Mouse (Mus musculus): ENCODE results near the gene Med19. TPM values are rescaled to one million over a fixed set of nuclear protein-coding genes. Genes with fewer than 3 reads are reported as not detected.
"Not testable (repeated sequence)": the region's sequence is repeated elsewhere in the genome, so short reads cannot be mapped to it uniquely, and the experiment has no call there.

Gene Med19
- polyA plus RNA-seq, 1 experiment = 20.3 TPM

- Histone ChIP-seq H3K27me3 (ENCODE audit: control insufficient read depth, insufficient read depth, insufficient read length) (no peaks in the 10 kb centered on the region), H3K4me3 (peak overlapping the region; percentile 62), H3K4me2 (ENCODE audit: low read depth) (peak overlapping the region; percentile 99), H3ac (ENCODE audit: control insufficient read depth, insufficient read length) (no peak overlapping the region), H3K79me2 (ENCODE audit: control insufficient read depth, insufficient read depth) (peaks cover 31% of the 10 kb centered on the region), H3K36me3 (ENCODE audit: control insufficient read depth, insufficient read depth) (peaks cover 21% of the 10 kb centered on the region)
- TF ChIP-seq MYOD1 (IDR thresholded peaks at IDR 0.05; ENCODE audit: control insufficient read depth in 1 of 3, insufficient read length in 2 of 3, low read depth in 2 of 3) (no peak), POLR2AphosphoS2 (IDR thresholded peaks at IDR 0.05; ENCODE audit: insufficient read length, low read depth) (no peak), TCF12 (IDR thresholded peaks at IDR 0.05; ENCODE audit: insufficient read depth, poor library complexity, severe bottlenecking) (no peak), MYOG (IDR thresholded peaks at IDR 0.05; ENCODE audit: control insufficient read depth in 1 of 3, insufficient read depth in 1 of 3, insufficient read length in 2 of 3, low read depth in 2 of 3) (no peak), POLR2A (IDR thresholded peaks at IDR 0.05; ENCODE audit: insufficient read length, low read depth) (no peak), USF1 (IDR thresholded peaks at IDR 0.05; ENCODE audit: low read depth) (no peak), TCF3 (IDR thresholded peaks at IDR 0.05; ENCODE audit: insufficient read length, low read depth) (no peak), E2F4 (IDR thresholded peaks at IDR 0.05; ENCODE audit: insufficient read depth) (no peak), CEBPB (IDR thresholded peaks at IDR 0.05; ENCODE audit: insufficient read depth, poor library complexity, severe bottlenecking) (no peak), MAX (IDR thresholded peaks at IDR 0.05; ENCODE audit: low read depth) (no peak), REST (IDR thresholded peaks at IDR 0.05; ENCODE audit: insufficient read depth, insufficient read length) (no peak), SRF (IDR thresholded peaks at IDR 0.05; ENCODE audit: control insufficient read depth, insufficient read length, low read depth) (no peak)
Measured at GRCm38 (mm10) chr2:84725770-84726169, 47.6 kb downstream of the Med19 start.

- Histone ChIP-seq H3ac (ENCODE audit: control insufficient read depth, insufficient read length) (peak overlapping the region; percentile 12), H3K4me3 (peak overlapping the region; percentile 62), H3K36me3 (ENCODE audit: control insufficient read depth, insufficient read depth) (peaks cover 16% of the 10 kb centered on the region), H3K79me2 (ENCODE audit: control insufficient read depth, insufficient read depth) (peaks cover 31% of the 10 kb centered on the region), H3K27me3 (ENCODE audit: control insufficient read depth, insufficient read depth, insufficient read length) (no peaks in the 10 kb centered on the region), H3K4me2 (ENCODE audit: low read depth) (peak overlapping the region; percentile 99)
- TF ChIP-seq MYOD1 (IDR thresholded peaks at IDR 0.05; ENCODE audit: control insufficient read depth in 1 of 3, insufficient read length in 2 of 3, low read depth in 2 of 3) = no peak
- TF ChIP-seq MAX (IDR thresholded peaks at IDR 0.05; ENCODE audit: low read depth) = no peak
- no peak for TF ChIP-seq E2F4 (IDR thresholded peaks at IDR 0.05; ENCODE audit: insufficient read depth)
- no peak for TF ChIP-seq SRF (IDR thresholded peaks at IDR 0.05; ENCODE audit: control insufficient read depth, insufficient read length, low read depth)
- no peak for TF ChIP-seq USF1 (IDR thresholded peaks at IDR 0.05; ENCODE audit: low read depth)
- TF ChIP-seq POLR2AphosphoS2 (IDR thresholded peaks at IDR 0.05; ENCODE audit: insufficient read length, low read depth) = no peak
- TF ChIP-seq MYOG (IDR thresholded peaks at IDR 0.05; ENCODE audit: control insufficient read depth in 1 of 3, insufficient read depth in 1 of 3, insufficient read length in 2 of 3, low read depth in 2 of 3) = no peak
- no peak for TF ChIP-seq POLR2A (IDR thresholded peaks at IDR 0.05; ENCODE audit: insufficient read length, low read depth)
- no peak for TF ChIP-seq TCF12 (IDR thresholded peaks at IDR 0.05; ENCODE audit: insufficient read depth, poor library complexity, severe bottlenecking)
- no peak for TF ChIP-seq TCF3 (IDR thresholded peaks at IDR 0.05; ENCODE audit: insufficient read length, low read depth)
- no peak for TF ChIP-seq REST (IDR thresholded peaks at IDR 0.05; ENCODE audit: insufficient read depth, insufficient read length)
- TF ChIP-seq CEBPB (IDR thresholded peaks at IDR 0.05; ENCODE audit: insufficient read depth, poor library complexity, severe bottlenecking) = no peak
Measured at GRCm38 (mm10) chr2:84726716-84727115, 48.5 kb downstream of the Med19 start.

- peaks cover 16% of the 10 kb centered on the region for H3K36me3 ChIP-seq (ENCODE audit: control insufficient read depth, insufficient read depth)
- H3K4me2 ChIP-seq (ENCODE audit: low read depth) = peak within 1 kb of the TSS; percentile 99
- no peaks in the 10 kb centered on the region for H3K27me3 ChIP-seq (ENCODE audit: control insufficient read depth, insufficient read depth, insufficient read length)
- peaks cover 31% of the 10 kb centered on the region for H3K79me2 ChIP-seq (ENCODE audit: control insufficient read depth, insufficient read depth)
- H3ac ChIP-seq (ENCODE audit: control insufficient read depth, insufficient read length) = peak within 1 kb of the TSS; percentile 12
- peak within 1 kb of the TSS; percentile 62 for H3K4me3 ChIP-seq
- peak; percentile 39 for TF ChIP-seq E2F4 (IDR thresholded peaks at IDR 0.05; ENCODE audit: insufficient read depth)
- TF ChIP-seq POLR2AphosphoS2 (IDR thresholded peaks at IDR 0.05; ENCODE audit: insufficient read length, low read depth) = peak; percentile 75
- peak; percentile 75 for TF ChIP-seq POLR2A (IDR thresholded peaks at IDR 0.05; ENCODE audit: insufficient read length, low read depth)
- no peak for TF ChIP-seq SRF (IDR thresholded peaks at IDR 0.05; ENCODE audit: control insufficient read depth, insufficient read length, low read depth)
- no peak for TF ChIP-seq REST (IDR thresholded peaks at IDR 0.05; ENCODE audit: insufficient read depth, insufficient read length)
Measured at GRCm38 (mm10) chr2:84727172-84727858, 49.1 kb downstream of the Med19 start, which contains the start of gene Clp1. Gene Clp1 (minus strand): TSS chr2:84727350.

- Histone ChIP-seq H3K36me3 (ENCODE audit: control insufficient read depth, insufficient read depth) (peaks cover 14% of the 10 kb centered on the region), H3K4me3 (peak overlapping the region; percentile 62), H3K79me2 (ENCODE audit: control insufficient read depth, insufficient read depth) (peaks cover 31% of the 10 kb centered on the region)
- not testable (repeated sequence) for H3K27me3 ChIP-seq (ENCODE audit: control insufficient read depth, insufficient read depth, insufficient read length); H3K4me2 ChIP-seq (ENCODE audit: low read depth); H3ac ChIP-seq (ENCODE audit: control insufficient read depth, insufficient read length)
Measured at GRCm38 (mm10) chr2:84728191-84728590, 50.0 kb downstream of the Med19 start.

- Histone ChIP-seq H3K4me3 (no peak overlapping the region), H3K36me3 (ENCODE audit: control insufficient read depth, insufficient read depth) (no peaks in the 10 kb centered on the region), H3K27me3 (ENCODE audit: control insufficient read depth, insufficient read depth, insufficient read length) (no peaks in the 10 kb centered on the region), H3ac (ENCODE audit: control insufficient read depth, insufficient read length) (no peak overlapping the region), H3K79me2 (ENCODE audit: control insufficient read depth, insufficient read depth) (peaks cover 8% of the 10 kb centered on the region), H3K4me2 (ENCODE audit: low read depth) (no peak overlapping the region)
- TF ChIP-seq TCF3 (IDR thresholded peaks at IDR 0.05; ENCODE audit: insufficient read length, low read depth) = no peak
- TF ChIP-seq MYOD1 (IDR thresholded peaks at IDR 0.05; ENCODE audit: control insufficient read depth in 1 of 3, insufficient read length in 2 of 3, low read depth in 2 of 3) = no peak
- no peak for TF ChIP-seq USF1 (IDR thresholded peaks at IDR 0.05; ENCODE audit: low read depth)
- TF ChIP-seq MYOG (IDR thresholded peaks at IDR 0.05; ENCODE audit: control insufficient read depth in 1 of 3, insufficient read depth in 1 of 3, insufficient read length in 2 of 3, low read depth in 2 of 3) = no peak
- TF ChIP-seq TCF12 (IDR thresholded peaks at IDR 0.05; ENCODE audit: insufficient read depth, poor library complexity, severe bottlenecking) = no peak
- no peak for TF ChIP-seq E2F4 (IDR thresholded peaks at IDR 0.05; ENCODE audit: insufficient read depth)
- TF ChIP-seq POLR2A (IDR thresholded peaks at IDR 0.05; ENCODE audit: insufficient read length, low read depth) = no peak
- TF ChIP-seq MAX (IDR thresholded peaks at IDR 0.05; ENCODE audit: low read depth) = no peak
- TF ChIP-seq POLR2AphosphoS2 (IDR thresholded peaks at IDR 0.05; ENCODE audit: insufficient read length, low read depth) = no peak
- TF ChIP-seq CEBPB (IDR thresholded peaks at IDR 0.05; ENCODE audit: insufficient read depth, poor library complexity, severe bottlenecking) = no peak
- no peak for TF ChIP-seq REST (IDR thresholded peaks at IDR 0.05; ENCODE audit: insufficient read depth, insufficient read length)
- no peak for TF ChIP-seq SRF (IDR thresholded peaks at IDR 0.05; ENCODE audit: control insufficient read depth, insufficient read length, low read depth)
Measured at GRCm38 (mm10) chr2:84731206-84731605, 53.0 kb downstream of the Med19 start.

Measured in myocyte (in vitro differentiated cells).